Mouse (Mus musculus): Measurements from ENCODE around the gene Eya2. TPM values are rescaled to one million over a fixed set of nuclear protein-coding genes. Genes with fewer than 3 reads are reported as not detected.

The Eya2 gene
- polyA plus RNA-seq, 1 experiment from 2014 or later, result 15.5 TPM

DNA sequence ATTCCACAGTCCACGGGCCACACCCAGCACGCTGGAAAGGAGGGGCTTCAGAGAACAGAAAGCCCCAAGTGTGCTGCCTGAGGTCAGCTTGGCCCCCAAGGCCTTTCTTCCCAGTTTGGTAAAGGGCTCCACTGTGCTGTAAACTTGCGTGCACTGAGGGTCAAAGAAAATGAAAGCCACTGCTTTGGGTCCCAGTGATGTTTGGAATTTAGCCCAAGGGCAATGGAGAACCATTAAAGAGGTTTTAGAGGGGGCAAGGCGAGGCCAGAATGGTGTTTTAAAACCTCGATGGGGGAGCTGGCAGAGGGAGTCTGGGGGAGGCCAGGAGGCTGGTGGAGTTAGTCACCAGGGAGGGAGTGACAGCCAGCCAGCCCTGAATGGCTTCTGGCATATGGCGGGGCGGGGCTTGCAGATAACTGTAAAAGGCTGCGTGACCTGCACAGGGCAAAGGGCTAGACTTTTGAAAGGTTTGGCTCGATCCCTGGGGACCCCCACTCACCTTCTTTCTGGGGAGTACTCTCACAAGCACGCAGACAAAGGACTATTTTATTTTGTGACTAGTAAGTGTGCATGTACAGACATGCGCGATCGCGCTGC, 47.2 kb downstream of the Eya2 start:
- Histone ChIP-seq H3K4me3 (ENCODE audit: low read depth, low read length) (no peak overlapping the region), H3K36me3 (ENCODE audit: control insufficient read depth, insufficient read depth, low read length) (no peaks in the 10 kb centered on the region), H3K27me3 (ENCODE audit: control insufficient read depth, insufficient read depth, low read length) (no peaks in the 10 kb centered on the region), H3K4me1 (replicated peaks; ENCODE audit: control insufficient read depth, insufficient read depth) (no peaks in the 10 kb centered on the region), H3K27ac (replicated peaks) (no peak overlapping the region), H3K9ac (ENCODE audit: low read length) (no peak overlapping the region), H3K9me3 (ENCODE audit: control insufficient read depth, low read length) (no peaks in the 10 kb centered on the region), H3K4me2 (replicated peaks; ENCODE audit: low read depth) (0 out of 2 replicates have a peak overlapping the region, but pooled peaks have one; percentile 11)
- TF ChIP-seq EP300 (optimal IDR thresholded peaks at IDR 0.05), result no peak
- no peak for TF ChIP-seq CTCF (IDR thresholded peaks at IDR 0.05; ENCODE audit: low read depth)
- WGBS, result 47% methylated on average over 14 of the region's 14 CpGs
- 0 out of 2 replicates have a peak, but pooled peaks have one; percentile 33 for ATAC-seq (ENCODE audit: low FRiP score, low TSS enrichment)
- peak; percentile 63 for DNase-seq (ENCODE audit: low spot score)

DNA sequence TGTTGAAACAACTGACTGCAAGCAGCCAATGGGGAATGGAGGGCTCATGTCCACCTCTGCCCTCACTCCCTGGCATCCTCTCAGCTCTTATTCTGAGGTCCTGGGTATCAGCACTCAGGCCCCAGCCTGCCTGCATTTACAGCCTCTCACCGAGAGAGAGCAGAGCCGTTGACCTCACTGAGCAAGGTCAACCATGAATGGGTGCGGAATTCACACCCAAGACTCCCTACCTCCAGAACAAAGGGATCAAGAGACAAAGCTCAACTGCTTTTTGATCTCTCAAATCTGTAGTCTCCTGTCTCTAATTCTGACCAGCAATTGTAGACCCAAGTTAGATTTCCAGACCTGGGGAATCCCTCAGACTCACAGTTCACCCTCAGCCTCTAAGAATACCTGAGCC, 48.8 kb downstream of the Eya2 start:
- Histone ChIP-seq H3K4me2 (replicated peaks; ENCODE audit: low read depth) (no peak overlapping the region), H3K27me3 (ENCODE audit: control insufficient read depth, insufficient read depth, low read length) (no peaks in the 10 kb centered on the region), H3K9me3 (ENCODE audit: control insufficient read depth, low read length) (no peaks in the 10 kb centered on the region), H3K4me3 (ENCODE audit: low read depth, low read length) (no peak overlapping the region), H3K27ac (replicated peaks) (peak overlapping the region; percentile 74), H3K4me1 (replicated peaks; ENCODE audit: control insufficient read depth, insufficient read depth) (no peaks in the 10 kb centered on the region), H3K36me3 (ENCODE audit: control insufficient read depth, insufficient read depth, low read length) (no peaks in the 10 kb centered on the region), H3K9ac (ENCODE audit: low read length) (no peak overlapping the region)
- TF ChIP-seq CTCF (IDR thresholded peaks at IDR 0.05; ENCODE audit: low read depth) (no peak), EP300 (optimal IDR thresholded peaks at IDR 0.05) (no peak)
- ATAC-seq (ENCODE audit: low FRiP score, low TSS enrichment) (no peak), DNase-seq (ENCODE audit: low spot score) (no peak)
- 58% methylated on average over 3 of the region's 3 CpGs for WGBS

DNA sequence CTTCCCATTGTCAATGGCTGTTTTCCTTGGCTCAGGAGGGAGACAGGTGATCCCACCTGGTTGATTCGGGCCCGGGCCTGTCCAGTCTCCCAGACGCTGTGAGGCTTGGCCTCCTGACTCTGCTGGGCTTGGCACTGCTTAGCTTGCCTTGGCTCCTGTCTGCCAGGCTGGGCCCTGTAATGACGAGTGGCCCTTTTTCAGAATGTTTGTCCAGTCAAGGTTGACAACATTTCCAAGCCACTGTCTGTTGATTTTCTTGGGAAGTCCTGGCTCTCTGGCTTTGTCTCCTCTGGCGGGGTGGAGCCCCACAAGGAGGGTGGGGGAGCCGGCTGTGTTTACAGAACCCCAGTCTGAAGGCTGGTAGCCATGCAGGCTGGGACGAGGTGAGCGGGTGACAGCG, 49.2 kb downstream of the Eya2 start:
- peak; percentile 31 for ATAC-seq (ENCODE audit: low FRiP score, low TSS enrichment)
- Histone ChIP-seq H3K4me2 (replicated peaks; ENCODE audit: low read depth) (no peak overlapping the region), H3K4me3 (ENCODE audit: low read depth, low read length) (no peak overlapping the region), H3K9me3 (ENCODE audit: control insufficient read depth, low read length) (no peaks in the 10 kb centered on the region), H3K9ac (ENCODE audit: low read length) (no peak overlapping the region), H3K27ac (replicated peaks) (peak overlapping the region; percentile 74), H3K36me3 (ENCODE audit: control insufficient read depth, insufficient read depth, low read length) (no peaks in the 10 kb centered on the region), H3K4me1 (replicated peaks; ENCODE audit: control insufficient read depth, insufficient read depth) (no peaks in the 10 kb centered on the region), H3K27me3 (ENCODE audit: control insufficient read depth, insufficient read depth, low read length) (no peaks in the 10 kb centered on the region)
- 42% methylated on average over 9 of the region's 9 CpGs for WGBS
- no peak for TF ChIP-seq EP300 (optimal IDR thresholded peaks at IDR 0.05)
- no peak for TF ChIP-seq CTCF (IDR thresholded peaks at IDR 0.05; ENCODE audit: low read depth)
- no peak for DNase-seq (ENCODE audit: low spot score)

DNA sequence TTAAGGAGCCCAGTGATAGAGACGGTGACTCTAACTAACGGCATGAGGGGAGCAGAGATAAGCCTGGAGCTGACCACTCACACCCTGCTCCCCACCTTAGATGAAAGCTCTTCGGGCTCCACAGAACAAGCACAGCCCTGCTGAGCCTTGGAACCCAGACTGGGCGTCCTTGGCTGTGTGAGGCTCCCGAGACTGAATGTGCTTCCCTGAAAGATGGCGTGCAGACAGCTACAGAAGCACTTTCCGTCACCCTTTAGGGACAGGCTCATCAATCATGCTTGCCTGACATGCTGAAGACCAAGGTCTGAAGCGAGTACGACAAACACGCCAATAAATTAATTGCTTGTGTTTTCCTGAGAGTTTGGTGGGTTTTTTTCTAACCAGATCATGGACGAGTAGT, 56.2 kb downstream of the Eya2 start:
- no peak for ATAC-seq (ENCODE audit: low FRiP score, low TSS enrichment)
- H3K27me3 ChIP-seq (ENCODE audit: control insufficient read depth, insufficient read depth, low read length), result no peaks in the 10 kb centered on the region
- no peak overlapping the region for H3K27ac ChIP-seq (replicated peaks)
- TF ChIP-seq EP300 (optimal IDR thresholded peaks at IDR 0.05) (no peak), CTCF (IDR thresholded peaks at IDR 0.05; ENCODE audit: low read depth) (no peak)
- peaks cover 7% of the 10 kb centered on the region for H3K4me1 ChIP-seq (replicated peaks; ENCODE audit: control insufficient read depth, insufficient read depth)
- H3K9ac ChIP-seq (ENCODE audit: low read length), result no peak overlapping the region
- H3K36me3 ChIP-seq (ENCODE audit: control insufficient read depth, insufficient read depth, low read length), result no peaks in the 10 kb centered on the region
- 37% methylated on average over 11 of the region's 11 CpGs for WGBS
- no peak overlapping the region for H3K4me3 ChIP-seq (ENCODE audit: low read depth, low read length)
- no peak overlapping the region for H3K4me2 ChIP-seq (replicated peaks; ENCODE audit: low read depth)
- no peak for DNase-seq (ENCODE audit: low spot score)
- no peaks in the 10 kb centered on the region for H3K9me3 ChIP-seq (ENCODE audit: control insufficient read depth, low read length)

DNA sequence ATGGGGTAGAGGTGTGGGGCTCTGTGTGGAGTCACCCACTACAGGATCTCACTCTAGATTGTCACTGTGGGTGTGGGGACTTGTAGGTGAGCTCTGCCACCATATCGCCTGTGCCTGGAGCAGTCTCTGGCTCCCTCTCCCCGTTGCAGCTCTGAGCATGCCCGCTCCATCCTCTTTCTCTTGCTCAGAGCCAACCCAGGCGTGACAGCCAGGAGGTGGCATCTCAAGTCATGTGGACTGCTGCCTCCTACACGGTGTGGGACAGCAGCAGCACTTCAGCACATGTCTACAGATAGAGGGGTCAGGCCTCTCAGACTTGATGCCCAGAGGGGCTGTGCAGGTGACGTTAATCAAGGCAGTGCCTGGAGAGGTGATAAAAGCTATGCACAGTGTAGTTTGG, 57.4 kb downstream of the Eya2 start:
- no peak overlapping the region for H3K9ac ChIP-seq (ENCODE audit: low read length)
- no peak for DNase-seq (ENCODE audit: low spot score)
- H3K36me3 ChIP-seq (ENCODE audit: control insufficient read depth, insufficient read depth, low read length), result no peaks in the 10 kb centered on the region
- 0 out of 2 replicates have a peak, but pooled peaks have one; percentile 6 for ATAC-seq (ENCODE audit: low FRiP score, low TSS enrichment)
- H3K4me1 ChIP-seq (replicated peaks; ENCODE audit: control insufficient read depth, insufficient read depth), result peaks cover 7% of the 10 kb centered on the region
- WGBS, result 63% methylated on average over 6 of the region's 6 CpGs
- H3K27me3 ChIP-seq (ENCODE audit: control insufficient read depth, insufficient read depth, low read length), result no peaks in the 10 kb centered on the region
- no peak overlapping the region for H3K27ac ChIP-seq (replicated peaks)
- no peak for TF ChIP-seq EP300 (optimal IDR thresholded peaks at IDR 0.05)
- no peak for TF ChIP-seq CTCF (IDR thresholded peaks at IDR 0.05; ENCODE audit: low read depth)
- no peak overlapping the region for H3K4me2 ChIP-seq (replicated peaks; ENCODE audit: low read depth)
- H3K9me3 ChIP-seq (ENCODE audit: control insufficient read depth, low read length), result no peaks in the 10 kb centered on the region
- H3K4me3 ChIP-seq (ENCODE audit: low read depth, low read length), result no peak overlapping the region
